Mouse (Mus musculus) ovary, adult 10 weeks (tissue): ENCODE measurements around the gene Cdhr4. TPM values are rescaled to one million over a fixed set of nuclear protein-coding genes. Genes with fewer than 3 reads are reported as not detected.

Source experiments
- polyA plus RNA-seq: library from polyadenylated mRNA; stranded (reverse); fragments of 350-450 nt; fragmentation: Illumina TruSeq; extraction: RNeasy Lipid Tissue Mini Kit (QIAGEN cat#74804); gene quantifications from one replicate; pipeline ENCODE4 v1.2.3, GENCODE M21; 2014

The Cdhr4 gene
- 2.7 TPM for polyA plus RNA-seq

GRCm38 (mm10) chr9:107992197-107992596 lies at the start of gene Cdhr4:
Cdhr4 (plus strand) TSS chr9:107992497.

GRCm38 (mm10) chr9:107949922-107950235 lies 42.4 kb upstream of the Cdhr4 start, which contains the start of gene Traip:
Traip (plus strand) TSS chr9:107950136.

GRCm38 (mm10) chr9:107975399-107976386 lies 16.6 kb upstream of the Cdhr4 start, which contains the start of gene Uba7:
Uba7 (plus strand) TSS chr9:107975505.

GRCm38 (mm10) chr9:107982681-107983346 lies 9.5 kb upstream of the Cdhr4 start, which contains the start of gene Gm20661:
Gm20661 (plus strand) TSS chr9:107983058.

GRCm38 (mm10) chr9:107985131-107986119 lies 6.9 kb upstream of the Cdhr4 start, which contains the start of gene Inka1:
Inka1 (minus strand) TSS chr9:107985879.

GRCm38 (mm10) chr9:107996049-107996448 lies 3.8 kb downstream of the Cdhr4 start, which contains the start of gene Gm20662:
Gm20662 (plus strand) TSS chr9:107996349.

GRCm38 (mm10) chr9:108001922-108002770 lies 9.8 kb downstream of the Cdhr4 start, which contains the start of gene Ip6k1:
Ip6k1 (plus strand) TSS chr9:108002501.

GRCm38 (mm10) chr9:108049016-108049455 lies 56.7 kb downstream of the Cdhr4 start, which contains the start of gene Gmppb:
Gmppb (plus strand) TSS chr9:108049242.

Other genes with a start within 250 kb of the Cdhr4 start
- 190 TPM for gene Rbm5, start 221.5 kb upstream of the Cdhr4 start, polyA plus RNA-seq
- 116 TPM for gene Rbm6, start 119.3 kb upstream of the Cdhr4 start, polyA plus RNA-seq
- gene Mon1a, start 104.3 kb upstream of the Cdhr4 start, polyA plus RNA-seq: not detected
- gene Mst1r, start 85.6 kb upstream of the Cdhr4 start, polyA plus RNA-seq: 0.11 TPM
- gene Actl11, start 64.0 kb upstream of the Cdhr4 start, polyA plus RNA-seq: not detected
- gene Camkv, start 56.8 kb upstream of the Cdhr4 start, polyA plus RNA-seq: not detected
- gene Traip, start 42.4 kb upstream of the Cdhr4 start, polyA plus RNA-seq: 0.97 TPM
- 1.1 TPM for gene Uba7, start 17.0 kb upstream of the Cdhr4 start, polyA plus RNA-seq
- 0.91 TPM for gene Gm20661, start 9.4 kb upstream of the Cdhr4 start, polyA plus RNA-seq
- not detected for gene Inka1, start 6.6 kb upstream of the Cdhr4 start, polyA plus RNA-seq
- gene Gm20662, start 3.9 kb downstream of the Cdhr4 start, polyA plus RNA-seq: not detected
- 40.0 TPM for gene Ip6k1, start 10.0 kb downstream of the Cdhr4 start, polyA plus RNA-seq
- gene Gmppb, start 56.7 kb downstream of the Cdhr4 start, polyA plus RNA-seq: not detected
- not detected for gene Amigo3, start 60.7 kb downstream of the Cdhr4 start, polyA plus RNA-seq
- not detected for gene Mst1, start 87.9 kb downstream of the Cdhr4 start, polyA plus RNA-seq
- 0.43 TPM for gene Rnf123, start 90.8 kb downstream of the Cdhr4 start, polyA plus RNA-seq
- gene Apeh, start 102.1 kb downstream of the Cdhr4 start, polyA plus RNA-seq: 10.7 TPM
- gene Bsn, start 197.9 kb downstream of the Cdhr4 start, polyA plus RNA-seq: 0.09 TPM